Mouse (Mus musculus): ENCODE measurements around the gene Tasp1.
"Not testable (repeated sequence)": the region's sequence is repeated elsewhere in the genome, so short reads cannot be mapped to it uniquely, and the experiment has no call there.

Gene Tasp1

DNA sequence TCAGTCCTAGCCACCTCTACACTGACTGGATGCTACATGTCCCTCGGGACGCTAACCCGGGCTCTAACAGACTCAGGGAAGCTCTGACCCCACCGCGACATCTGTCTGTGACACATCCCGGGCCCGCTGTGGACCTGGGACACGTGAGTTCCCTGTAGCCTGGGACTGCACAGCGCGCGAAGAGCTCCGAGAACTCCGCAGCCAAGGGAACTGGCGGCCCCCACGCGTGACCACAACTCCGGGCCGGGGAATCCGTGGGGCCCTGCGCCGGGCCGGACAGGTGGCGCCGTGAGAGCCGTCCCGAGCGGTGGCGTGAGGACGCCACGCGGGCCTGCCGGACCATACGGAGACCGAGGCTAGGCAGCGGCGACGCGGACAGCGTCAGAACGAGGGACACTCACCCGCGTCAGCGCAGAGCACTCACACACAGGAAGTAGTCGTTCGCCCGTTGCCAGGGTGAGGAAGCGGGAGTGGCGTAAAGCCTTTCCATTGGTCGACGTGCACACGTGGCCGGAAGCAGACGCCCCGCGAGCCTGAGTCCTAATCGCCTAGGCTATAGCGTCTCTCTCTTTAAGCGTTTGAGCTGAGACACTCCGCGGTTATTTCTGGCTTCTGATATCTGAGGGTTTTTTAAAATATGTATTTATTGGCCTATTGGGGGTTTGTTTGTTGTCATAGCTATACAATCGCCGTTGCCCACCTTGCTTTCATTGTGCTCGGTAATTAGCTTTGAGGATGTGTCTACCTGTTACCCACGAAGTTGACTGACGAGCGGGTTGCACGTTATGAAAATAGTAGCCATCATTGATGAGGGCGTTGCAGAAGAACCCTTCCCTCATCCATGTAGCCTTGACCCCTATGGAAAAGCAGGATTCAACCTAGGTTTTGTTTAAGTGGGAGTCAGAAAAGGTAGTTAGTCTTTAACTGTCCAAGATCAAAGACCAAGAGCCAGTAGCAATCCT is at the start of gene Tasp1:
Gene Tasp1 (minus strand): TSS at position 453 of the 962 bp plus-strand sequence.
- DNase-seq (ENCODE audit: low read depth, low spot score), result peak; percentile 96

DNA sequence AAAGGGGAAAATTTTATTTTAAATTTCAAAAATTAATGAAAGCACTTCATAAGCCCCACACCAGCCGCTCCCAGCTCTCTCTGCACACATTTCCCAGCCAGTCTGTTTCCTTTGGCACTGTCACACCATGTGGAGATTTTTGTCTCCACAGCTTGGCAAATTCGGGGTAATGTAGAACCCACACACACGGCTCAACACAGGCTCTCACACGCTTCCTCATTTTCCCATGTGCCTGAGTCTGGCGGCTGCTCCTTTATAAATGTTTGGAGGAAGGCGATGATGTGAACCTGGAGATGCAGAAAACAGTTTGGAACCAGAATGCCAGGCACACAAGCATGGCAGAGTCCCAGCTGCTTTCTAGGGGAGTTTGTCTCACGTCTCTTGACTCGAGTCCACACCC is 47.2 kb upstream of the Tasp1 start:
- DNase-seq (ENCODE audit: low read depth, low spot score), result peak; percentile 66

DNA sequence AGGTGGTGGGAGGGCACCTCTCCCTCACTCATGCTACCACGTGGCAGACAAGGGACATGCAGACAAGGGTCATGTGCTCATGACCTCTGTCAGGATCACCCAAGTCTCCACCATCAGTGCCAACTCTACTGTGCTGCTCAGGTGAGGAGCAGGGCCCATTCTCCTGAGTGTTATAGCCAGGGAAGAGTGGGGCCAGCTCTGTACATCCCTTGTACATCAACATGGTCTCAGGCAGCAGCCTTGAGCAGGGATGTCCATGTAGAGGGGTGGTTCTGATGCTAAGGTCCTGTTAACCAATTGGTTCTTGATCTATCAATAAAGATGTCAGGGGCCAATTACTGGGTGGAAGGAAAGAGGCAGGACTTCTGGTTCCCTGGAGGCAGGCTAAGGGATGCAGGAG is 42.3 kb upstream of the Tasp1 start:
- DNase-seq (ENCODE audit: low read depth, low spot score), result no peak

DNA sequence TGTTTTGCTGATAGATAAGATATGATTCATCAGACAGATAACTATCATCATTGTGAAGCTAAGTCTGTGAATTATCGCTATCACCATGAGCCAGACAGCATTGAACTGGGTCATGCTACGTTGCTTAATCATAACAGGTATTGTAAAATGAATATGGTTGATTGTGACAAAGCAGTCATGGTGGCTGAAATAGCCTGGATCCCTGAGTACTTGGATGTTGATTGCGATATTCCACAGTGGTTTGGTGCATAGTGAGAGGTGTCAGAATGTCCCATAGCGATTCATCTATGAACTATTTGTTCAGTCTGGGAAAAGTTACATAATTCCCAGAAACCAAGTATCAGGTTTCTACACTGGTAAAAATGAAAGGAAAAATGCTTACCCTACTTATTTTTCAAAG is 41.0 kb upstream of the Tasp1 start:
- no peak for DNase-seq (ENCODE audit: low read depth, low spot score)

DNA sequence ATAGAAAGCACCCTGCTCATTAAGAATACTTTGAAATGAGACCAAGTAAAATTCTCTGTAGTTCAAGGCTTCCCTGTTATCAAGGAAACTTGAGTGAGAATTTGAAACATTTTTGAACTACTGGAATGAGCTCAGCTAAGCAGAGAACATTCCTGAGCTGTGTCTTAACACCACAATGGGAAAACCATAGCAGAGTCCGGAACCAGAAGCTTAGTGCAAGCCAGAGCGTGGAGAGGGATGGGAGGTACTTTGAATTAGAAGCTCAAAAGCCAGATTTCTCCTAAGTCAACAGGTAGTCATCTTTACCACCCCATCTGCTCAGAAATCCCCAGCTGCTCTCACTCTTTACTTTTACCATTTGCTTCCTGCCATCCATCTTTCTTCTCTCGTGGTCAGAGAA is 38.3 kb upstream of the Tasp1 start:
- DNase-seq (ENCODE audit: low read depth, low spot score), result no peak

DNA sequence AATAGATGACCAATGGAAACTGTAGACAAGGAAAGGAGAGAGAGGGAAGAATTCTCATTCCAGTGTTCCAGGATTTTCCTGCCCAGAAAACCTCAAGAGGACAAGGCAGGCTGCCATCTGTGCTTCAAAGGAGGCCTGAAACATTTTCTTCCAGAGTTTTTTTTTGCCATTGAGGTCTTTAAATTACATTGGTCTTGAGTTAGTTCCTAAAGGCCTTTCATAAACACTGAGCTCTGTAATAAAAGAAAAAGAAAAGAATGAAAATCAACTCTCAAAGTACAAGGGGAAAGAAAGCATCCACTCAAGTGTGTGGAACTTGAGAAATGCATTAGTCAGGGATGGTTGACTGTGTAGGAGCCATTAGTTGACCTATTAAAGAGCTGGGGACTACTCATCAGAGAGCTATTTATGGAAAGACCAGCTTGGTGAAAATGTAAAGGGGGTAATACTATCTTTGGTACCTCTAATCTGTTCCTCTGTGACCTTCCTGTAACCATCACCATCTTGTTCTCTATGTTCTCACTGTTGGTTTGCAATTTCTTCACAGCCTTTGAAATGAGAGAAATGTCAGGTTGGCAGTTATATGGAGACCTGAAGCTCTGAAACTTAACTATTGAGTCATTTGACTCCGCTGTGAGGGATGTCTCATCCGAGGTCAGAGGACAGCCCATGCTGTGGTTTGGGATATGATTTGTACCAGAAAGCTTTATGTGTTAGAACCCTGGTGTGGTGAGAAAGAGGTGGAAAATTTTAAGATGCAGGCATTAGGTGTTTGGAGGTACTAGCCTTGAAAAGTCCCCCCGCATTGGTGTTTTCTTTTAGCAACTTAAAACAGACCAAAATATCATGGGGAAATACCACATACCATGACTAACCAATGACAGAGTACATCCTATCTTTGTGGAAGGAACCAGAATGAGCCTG is 34.2 kb upstream of the Tasp1 start:
- DNase-seq (ENCODE audit: low read depth, low spot score), result no peak

DNA sequence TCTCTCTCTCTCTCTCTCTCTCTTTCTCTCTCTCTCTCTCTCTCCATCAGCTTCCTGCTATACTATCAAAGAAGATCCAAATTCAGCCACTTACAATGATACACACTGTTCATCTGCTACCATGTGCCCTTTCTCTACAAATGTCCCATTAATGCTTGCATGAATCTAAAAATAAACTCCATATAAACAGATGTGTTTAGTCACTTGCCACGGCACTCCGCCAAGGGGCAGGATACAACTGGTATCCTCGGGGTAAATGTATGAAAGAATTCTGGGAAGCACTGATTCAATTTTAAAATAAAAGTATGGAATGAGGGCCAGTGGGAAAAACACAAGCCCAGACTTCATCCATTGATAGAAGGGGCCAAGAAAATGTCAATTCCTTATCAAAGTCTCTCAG is 33.4 kb upstream of the Tasp1 start:
- no peak for DNase-seq (ENCODE audit: low read depth, low spot score)

DNA sequence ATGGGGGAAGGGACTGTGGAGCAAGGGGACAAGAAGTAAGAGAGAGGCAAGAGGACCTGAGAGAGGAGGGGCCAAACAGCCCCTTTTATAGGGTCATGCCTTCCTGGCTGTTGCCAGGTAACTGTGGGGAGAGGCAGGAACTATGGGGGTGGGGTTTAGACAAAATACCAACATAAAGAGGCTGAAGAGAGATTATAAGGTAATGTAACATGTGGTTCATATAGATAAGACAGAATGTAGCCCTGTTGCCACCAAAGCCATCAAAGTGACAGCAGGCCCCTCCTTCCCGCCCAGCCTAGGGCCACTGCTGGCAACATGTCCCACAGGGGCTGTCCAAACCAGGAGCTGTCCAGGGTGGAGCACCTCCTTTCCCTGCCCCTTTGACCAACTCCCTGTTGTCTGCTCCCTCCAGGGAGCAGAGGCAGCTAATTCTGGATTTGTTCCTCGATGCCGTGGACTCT is 30.6 kb upstream of the Tasp1 start:
- no peak for DNase-seq (ENCODE audit: low read depth, low spot score)

DNA sequence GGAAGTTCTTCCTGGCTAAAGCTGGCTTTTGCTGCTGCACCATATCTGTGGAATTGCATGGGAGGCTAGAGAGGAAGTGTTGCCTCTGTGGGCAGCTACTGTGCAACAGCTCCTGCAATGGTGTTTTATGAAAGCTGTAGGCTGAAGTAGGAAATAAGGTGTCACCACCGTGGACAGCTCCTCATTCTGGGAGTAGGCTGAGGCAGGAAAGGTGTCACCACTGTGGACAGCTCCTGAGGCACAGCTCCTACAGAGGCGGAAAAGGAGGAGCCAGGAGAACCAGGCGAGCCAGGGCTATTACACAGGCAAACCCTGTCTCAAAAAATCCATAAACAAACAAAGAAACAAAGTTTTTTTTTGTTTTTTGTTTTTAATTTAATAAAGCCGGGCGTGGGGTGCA is 29.4 kb upstream of the Tasp1 start:
- no peak for DNase-seq (ENCODE audit: low read depth, low spot score)

DNA sequence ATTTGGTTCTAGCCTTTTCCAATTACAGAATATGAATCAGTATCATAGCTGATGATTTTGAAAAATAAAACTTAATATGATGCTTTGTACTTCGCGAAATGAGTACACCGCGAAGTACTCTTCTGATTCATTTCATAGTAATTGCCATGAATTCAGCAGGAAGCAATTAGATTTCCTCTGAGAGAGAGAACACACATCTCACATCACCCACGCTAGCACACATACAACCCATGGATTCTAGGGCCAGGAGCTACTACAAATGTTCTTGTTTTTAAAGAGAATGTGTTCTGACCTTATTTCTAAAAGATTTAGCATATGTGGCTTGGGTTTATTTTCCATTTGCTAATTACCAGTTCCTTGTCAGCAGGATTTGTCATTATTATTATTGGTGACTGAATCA is 26.8 kb upstream of the Tasp1 start:
- no peak for DNase-seq (ENCODE audit: low read depth, low spot score)

DNA sequence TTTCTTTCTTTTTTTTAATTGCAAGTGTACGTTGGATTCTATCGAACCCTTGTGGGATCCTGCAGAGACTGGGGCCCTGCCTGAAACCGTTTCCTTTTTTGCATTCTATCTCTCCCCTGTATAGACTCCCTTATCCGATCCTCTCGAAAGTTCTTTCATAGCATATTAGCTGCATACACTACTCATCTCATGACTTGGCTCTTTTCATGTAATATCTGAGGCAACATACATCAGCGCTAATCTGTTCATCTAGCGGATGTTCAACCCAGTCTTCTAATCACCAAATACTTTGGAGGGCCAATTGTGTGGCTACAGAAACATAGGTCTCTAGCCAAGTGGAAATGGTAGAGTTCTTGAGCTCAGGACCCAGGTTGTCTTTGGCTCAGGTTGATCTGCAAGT is 17.6 kb upstream of the Tasp1 start:
- DNase-seq (ENCODE audit: low read depth, low spot score), result no peak

DNA sequence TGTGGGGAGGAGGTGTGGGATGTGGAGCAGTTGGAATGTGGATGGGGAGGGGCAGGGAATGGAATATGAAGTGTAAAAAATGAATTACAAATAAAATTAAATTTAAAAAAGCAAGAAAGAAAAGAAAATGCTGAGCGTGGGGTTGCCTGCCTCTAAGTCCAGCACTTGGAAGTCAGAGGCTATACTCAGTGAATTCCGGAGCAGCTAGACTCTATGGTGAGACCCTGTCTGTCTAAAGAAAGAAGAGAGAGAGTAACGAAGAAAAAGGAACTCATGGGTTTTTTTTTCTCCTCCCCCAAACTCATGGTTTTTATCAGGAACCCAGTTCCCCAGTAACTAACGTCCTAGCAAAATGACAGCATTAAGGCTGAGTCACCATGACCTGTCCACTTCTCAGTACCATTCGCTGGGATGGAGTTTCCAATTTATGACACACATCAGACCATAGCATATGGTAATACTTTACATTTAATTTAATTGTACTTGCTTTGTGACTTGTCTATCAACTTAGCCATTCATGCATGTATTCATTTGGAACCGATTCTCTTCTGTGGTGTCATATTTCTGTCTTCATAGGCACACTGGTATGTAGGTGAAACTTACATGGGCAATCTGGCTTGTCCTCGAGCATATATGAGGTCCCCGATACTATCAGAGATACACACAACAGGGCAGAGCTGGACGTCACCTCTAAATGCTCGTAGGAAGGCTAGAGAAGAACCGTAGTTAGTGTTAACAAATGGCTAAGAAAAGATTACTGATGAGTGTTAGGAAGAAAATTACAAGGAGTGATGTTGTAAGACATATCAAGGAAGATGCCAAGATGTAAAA is 14.4 kb upstream of the Tasp1 start:
- DNase-seq (ENCODE audit: low read depth, low spot score), result no peak

DNA sequence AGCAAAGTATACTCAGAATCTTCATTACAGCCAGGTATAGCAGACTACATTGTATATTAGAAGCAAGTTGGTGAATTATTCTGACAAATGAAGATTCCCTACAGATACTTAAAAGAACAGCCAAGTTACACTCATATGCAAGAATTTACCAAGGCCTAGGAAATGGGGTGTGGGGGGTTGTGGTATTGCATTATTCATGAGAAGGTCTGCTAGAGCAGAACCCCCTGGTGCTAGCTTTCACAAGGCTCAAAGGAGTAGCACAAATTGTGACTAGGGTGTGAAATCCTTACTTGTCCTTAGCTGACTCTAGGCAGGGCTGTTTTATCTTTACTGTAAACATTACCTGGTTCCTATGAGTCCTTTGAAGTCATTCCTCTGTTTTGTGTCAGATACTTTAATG is 12.7 kb upstream of the Tasp1 start:
- DNase-seq (ENCODE audit: low read depth, low spot score), result not testable (repeated sequence)

DNA sequence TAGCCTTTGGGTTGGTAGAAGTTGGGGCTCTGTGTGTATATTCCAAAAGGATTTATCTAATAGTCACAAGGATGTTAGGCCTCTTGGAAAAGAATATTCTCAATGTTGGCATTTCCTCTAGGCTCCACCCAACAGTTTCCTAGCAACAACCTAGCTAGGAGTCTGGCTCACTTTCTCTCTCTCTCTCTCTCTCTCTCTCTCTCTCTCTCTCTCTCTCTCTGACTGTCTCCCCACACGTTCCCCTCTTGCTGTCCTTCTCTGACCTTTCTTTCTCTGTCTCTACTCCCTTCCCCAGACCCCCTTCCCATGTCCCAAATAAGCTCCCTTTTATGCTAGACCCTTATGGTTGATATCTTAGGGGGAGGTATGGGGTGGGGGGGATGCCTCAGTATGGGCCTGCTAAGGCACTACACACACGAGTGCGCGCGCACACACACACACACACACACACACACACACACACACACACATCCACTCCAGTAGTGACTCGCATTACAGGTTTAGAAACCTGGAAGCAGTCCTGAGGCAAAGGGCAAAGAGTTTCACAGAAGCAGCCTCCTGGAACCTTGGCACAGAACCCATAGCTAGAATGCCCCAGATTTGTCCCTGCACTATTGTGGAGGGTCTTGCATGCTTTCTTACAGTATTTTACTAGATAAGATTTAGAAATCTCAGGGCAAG is 12.1 kb upstream of the Tasp1 start:
- DNase-seq (ENCODE audit: low read depth, low spot score), result no peak

DNA sequence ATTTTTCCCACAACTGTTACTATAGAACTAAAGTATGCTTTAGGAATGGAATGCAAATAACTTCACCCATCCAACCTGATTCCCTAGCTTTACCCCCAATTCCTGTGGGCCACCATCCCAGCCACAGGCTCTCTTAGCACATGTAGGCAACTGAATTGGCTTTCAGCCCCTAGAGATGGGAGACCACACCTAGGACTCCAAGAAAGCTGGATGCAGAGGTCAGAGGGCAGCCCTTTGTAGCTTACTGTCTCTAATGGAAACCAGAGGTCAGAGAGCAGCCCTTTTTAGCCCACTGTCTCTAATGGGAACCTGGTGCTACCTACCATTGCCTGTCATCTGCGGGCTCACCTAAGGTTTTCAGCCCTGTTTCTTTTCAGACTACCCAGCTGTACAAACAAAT is 10.9 kb upstream of the Tasp1 start:
- DNase-seq (ENCODE audit: low read depth, low spot score), result no peak

DNA sequence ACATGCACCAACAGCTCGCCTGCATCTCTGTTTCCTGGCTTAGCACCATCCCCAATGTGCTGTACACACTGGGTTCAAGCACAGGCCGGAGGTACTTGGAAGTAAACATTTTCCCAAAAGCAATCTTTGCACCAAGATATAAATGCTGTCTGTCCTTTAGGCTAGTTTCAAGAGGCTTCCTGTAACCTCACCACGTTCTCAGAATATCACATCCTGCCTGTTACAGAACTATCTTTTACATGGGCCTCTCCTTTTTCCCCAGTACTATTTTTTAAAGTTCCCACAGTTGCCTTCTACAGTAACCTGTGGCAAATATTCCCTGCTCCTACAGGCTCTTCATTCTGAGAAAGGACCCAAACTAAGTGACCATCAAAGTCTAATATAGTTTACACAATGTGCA is 8.5 kb upstream of the Tasp1 start:
- no peak for DNase-seq (ENCODE audit: low read depth, low spot score)

DNA sequence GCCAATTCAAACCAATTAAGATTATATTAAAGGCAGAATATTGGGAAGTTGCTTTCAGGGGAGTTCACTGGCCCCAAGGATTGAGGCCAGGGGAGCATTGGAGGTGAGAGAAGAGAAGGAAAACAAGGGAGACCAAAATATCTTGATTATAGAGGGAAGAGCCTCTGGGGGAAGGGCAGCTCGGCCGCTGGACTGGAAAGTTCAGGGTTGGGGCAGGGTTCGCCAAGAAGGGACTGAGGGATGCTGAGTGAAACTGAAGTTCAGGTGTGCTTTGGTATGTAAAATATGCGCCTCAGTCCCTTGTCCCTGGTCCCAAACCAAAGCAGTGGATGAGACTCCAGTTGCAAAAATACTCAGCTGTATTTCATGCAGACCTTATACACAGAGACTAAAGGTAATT is 911 bp upstream of the Tasp1 start:
- DNase-seq (ENCODE audit: low read depth, low spot score), result no peak

DNA sequence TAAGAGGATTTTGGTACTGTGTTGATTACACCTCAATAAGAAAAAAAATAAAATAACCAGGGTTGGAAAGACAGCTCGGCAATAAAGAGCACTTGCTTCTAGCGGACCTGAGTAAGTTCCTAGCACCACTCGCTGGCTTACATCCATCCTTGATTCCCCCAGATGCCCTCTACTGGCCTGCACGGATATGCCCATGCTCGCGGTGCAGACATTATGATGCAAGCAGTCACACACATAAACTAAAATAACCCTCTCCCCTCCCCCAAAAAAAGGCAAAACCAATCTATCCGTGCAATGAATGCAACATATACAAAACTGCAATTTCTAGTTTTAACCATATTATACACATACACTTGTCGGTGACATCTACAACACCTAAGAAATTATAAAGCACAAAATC is 929 bp downstream of the Tasp1 start:
- no peak for DNase-seq (ENCODE audit: low read depth, low spot score)

DNA sequence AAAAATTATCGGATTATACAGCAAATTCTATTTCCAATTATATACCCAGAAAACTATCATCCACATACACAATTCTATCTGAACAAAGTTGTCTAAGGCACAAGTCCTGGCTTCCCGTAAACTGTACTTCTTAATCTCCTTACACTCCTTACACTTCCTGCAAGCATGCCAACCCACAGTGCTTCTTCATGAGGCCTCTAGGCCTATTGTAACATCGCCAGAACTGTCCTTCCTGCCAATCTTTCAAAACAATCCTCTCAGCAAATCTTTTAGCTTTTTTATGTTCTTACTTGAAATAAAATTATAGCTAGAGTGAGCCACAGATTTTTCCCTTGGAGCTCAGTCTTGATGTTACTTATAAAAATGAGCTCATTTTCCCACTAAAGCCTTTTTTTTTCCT is 5.1 kb downstream of the Tasp1 start:
- no peak for DNase-seq (ENCODE audit: low read depth, low spot score)

DNA sequence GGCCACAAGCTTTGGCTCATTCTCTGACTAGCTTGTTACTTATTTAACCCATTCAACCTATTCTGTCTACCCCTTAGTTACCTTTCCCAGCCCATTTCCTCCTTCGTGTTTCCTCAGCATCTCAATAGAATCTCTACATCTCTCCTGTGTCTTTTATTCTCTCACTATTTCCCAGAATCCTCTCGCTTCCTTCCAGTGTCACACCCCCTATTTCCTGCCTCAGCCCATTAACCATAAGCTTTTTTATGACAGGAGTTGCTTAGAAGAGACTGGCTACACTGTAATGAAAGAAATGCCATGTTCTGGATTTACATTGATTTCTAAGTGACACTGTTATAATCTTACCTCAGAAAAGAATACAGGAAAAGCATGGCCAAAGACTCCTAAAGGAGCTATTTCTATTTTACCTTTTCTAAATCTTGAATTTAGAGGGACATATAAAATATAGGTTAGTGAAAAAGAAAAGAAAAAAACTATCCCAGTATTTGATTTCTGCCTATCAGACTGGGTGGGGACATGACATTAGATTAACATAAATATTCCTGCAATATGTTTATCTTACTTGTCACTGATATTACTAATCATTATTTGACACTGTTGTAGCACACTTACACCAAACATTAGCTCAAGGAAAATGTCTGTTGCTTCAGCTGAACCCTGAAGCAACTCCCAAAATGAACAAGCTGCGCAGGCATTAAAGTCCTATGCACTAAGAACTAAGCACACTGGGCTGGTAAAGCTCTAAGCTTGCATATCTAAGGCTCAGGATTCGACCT is 6.3 kb downstream of the Tasp1 start:
- no peak for DNase-seq (ENCODE audit: low read depth, low spot score)
